Mouse (Mus musculus) liver, embryonic 16.5 days (tissue): ENCODE data around the gene Ank. TPM values are rescaled to one million over a fixed set of nuclear protein-coding genes. Genes with fewer than 3 reads are reported as not detected.
A peak's percentile ranks its signal among the peaks of the same experiment; 100 is the strongest.
"Not testable (repeated sequence)": the region's sequence is repeated elsewhere in the genome, so short reads cannot be mapped to it uniquely, and the experiment has no call there.

Source experiments
- ATAC-seq: fragments of 200-750 bp; cut with Nextera tagmentation; 2 replicates; pipeline ENCODE4 v1.8.0; 2017; ENCODE audit warnings: low read depth, mild to moderate bottlenecking, moderate number of reproducible peaks, moderate library complexity
- H3K27ac ChIP-seq: fragments of 300-500 bp; sonication (generic); 2 replicates; pipeline ENCODE4 v1.5.1; 2014; ENCODE audit warnings: mild to moderate bottlenecking, low read length
- H3K27me3 ChIP-seq: fragments of 300-500 bp; sonication (generic); 2 replicates; pipeline ENCODE4 v1.6.1; 2014; ENCODE audit warnings: low read depth, low read length, mixed read lengths; ENCODE audit not compliant: control insufficient read depth, insufficient read depth
- H3K36me3 ChIP-seq: fragments of 300-500 bp; sonication (generic); 2 replicates; pipeline ENCODE4 v1.6.1; 2014; ENCODE audit warnings: mild to moderate bottlenecking; ENCODE audit not compliant: control insufficient read depth, insufficient read depth
- H3K4me1 ChIP-seq: fragments of 300-500 bp; sonication (generic); 2 replicates; pipeline ENCODE4 v1.6.1; 2014; ENCODE audit warnings: low read depth, low read length, mixed read lengths; ENCODE audit not compliant: control insufficient read depth
- H3K4me2 ChIP-seq: fragments of 300-500 bp; sonication (generic); 2 replicates; pipeline ENCODE4 v1.6.1; 2014; ENCODE audit warnings: low read depth, low read length, mixed read lengths
- H3K4me3 ChIP-seq: fragments of 300-500 bp; sonication (generic); 2 replicates; pipeline ENCODE4 v1.5.1; 2014; ENCODE audit warnings: low read depth, mild to moderate bottlenecking, low read length
- H3K9ac ChIP-seq: fragments of 300-500 bp; sonication (generic); 2 replicates; pipeline ENCODE4 v1.6.1; 2014; ENCODE audit warnings: low read depth, low read length
- H3K9me3 ChIP-seq: fragments of 300-500 bp; sonication (generic); replicated peaks from 2 replicates; pipeline ENCODE4 v1.6.1; 2016; ENCODE audit warnings: low read length; ENCODE audit not compliant: control insufficient read depth
- WGBS: fragments of 180-500 bp; shearing (Covaris S2); extraction: QIAGEN DNeasy Blood & Tissue Kit; methylation state at CpG from one replicate; pipeline ENCODE4 v1.1.7; 2014; ENCODE audit not compliant: insufficient replicate concordance; 5-methylcytosine and 5-hydroxymethylcytosine counted together
- polyA plus RNA-seq: library from polyadenylated mRNA; unstranded; fragments of >200 nt; fragmentation: Nextera tagmentation; extraction: Ambion mirVana; gene quantifications from 2 replicates; pipeline ENCODE4 v1.2.1, GENCODE M21; 2015

Ank gene
- polyA plus RNA-seq, 1 experiment from 2014 or later, result 6.6 TPM

- Histone ChIP-seq H3K4me2 (no peak overlapping the region), H3K4me3 (no peak overlapping the region), H3K27ac (no peak overlapping the region), H3K9me3 (no peaks in the 10 kb centered on the region), H3K36me3 (no peaks in the 10 kb centered on the region), H3K4me1 (no peaks in the 10 kb centered on the region), H3K27me3 (no peaks in the 10 kb centered on the region), H3K9ac (no peak overlapping the region)
- 60% methylated on average over 7 of the region's 7 CpGs for WGBS
- no peak for ATAC-seq
These were observed 25.4 kb upstream of the Ank start for GRCm38 (mm10) chr15:27441053-27441452.

GRCm38 (mm10) chr15:27441529-27441928 lies 24.9 kb upstream of the Ank start:
- ATAC-seq, result no peak
- no peak overlapping the region for H3K9ac ChIP-seq
- no peak overlapping the region for H3K27ac ChIP-seq
- no peaks in the 10 kb centered on the region for H3K9me3 ChIP-seq
- H3K36me3 ChIP-seq, result no peaks in the 10 kb centered on the region
- no peak overlapping the region for H3K4me2 ChIP-seq
- no peak overlapping the region for H3K4me3 ChIP-seq
- H3K4me1 ChIP-seq, result no peaks in the 10 kb centered on the region
- 70% methylated on average over 4 of the region's 4 CpGs for WGBS
- no peaks in the 10 kb centered on the region for H3K27me3 ChIP-seq

GRCm38 (mm10) chr15:27441951-27442350 lies 24.5 kb upstream of the Ank start:
- no peaks in the 10 kb centered on the region for H3K36me3 ChIP-seq
- no peak overlapping the region for H3K9ac ChIP-seq
- H3K4me3 ChIP-seq, result no peak overlapping the region
- no peaks in the 10 kb centered on the region for H3K9me3 ChIP-seq
- H3K4me2 ChIP-seq, result no peak overlapping the region
- H3K4me1 ChIP-seq, result no peaks in the 10 kb centered on the region
- ATAC-seq, result no peak
- 50% methylated on average over 5 of the region's 5 CpGs for WGBS
- H3K27ac ChIP-seq, result no peak overlapping the region
- H3K27me3 ChIP-seq, result no peaks in the 10 kb centered on the region

- no peaks in the 10 kb centered on the region for H3K36me3 ChIP-seq
- H3K27ac ChIP-seq, result 0 out of 2 replicates have a peak overlapping the region, but pooled peaks have one; percentile 35
- H3K9ac ChIP-seq, result no peak overlapping the region
- H3K4me1 ChIP-seq, result no peaks in the 10 kb centered on the region
- no peak overlapping the region for H3K4me3 ChIP-seq
- no peaks in the 10 kb centered on the region for H3K9me3 ChIP-seq
- 48% methylated on average over 9 of the region's 9 CpGs for WGBS
- peak; percentile 88 for ATAC-seq
- H3K27me3 ChIP-seq, result no peaks in the 10 kb centered on the region
- no peak overlapping the region for H3K4me2 ChIP-seq
These were observed 21.6 kb upstream of the Ank start for GRCm38 (mm10) chr15:27444772-27445347.

- 70% methylated on average over 5 of the region's 5 CpGs for WGBS
- H3K4me1 ChIP-seq, result no peaks in the 10 kb centered on the region
- H3K4me2 ChIP-seq, result no peak overlapping the region
- H3K36me3 ChIP-seq, result no peaks in the 10 kb centered on the region
- no peak overlapping the region for H3K4me3 ChIP-seq
- ATAC-seq, result no peak
- H3K27ac ChIP-seq, result no peak overlapping the region
- no peaks in the 10 kb centered on the region for H3K9me3 ChIP-seq
- H3K9ac ChIP-seq, result no peak overlapping the region
- H3K27me3 ChIP-seq, result no peaks in the 10 kb centered on the region
These were observed 15.8 kb upstream of the Ank start for GRCm38 (mm10) chr15:27450689-27451088.

GRCm38 (mm10) chr15:27451760-27452159 lies 14.7 kb upstream of the Ank start:
- Histone ChIP-seq H3K4me1 (no peaks in the 10 kb centered on the region), H3K36me3 (no peaks in the 10 kb centered on the region), H3K27ac (no peak overlapping the region), H3K27me3 (no peaks in the 10 kb centered on the region), H3K4me2 (no peak overlapping the region), H3K4me3 (no peak overlapping the region), H3K9ac (no peak overlapping the region), H3K9me3 (no peaks in the 10 kb centered on the region)
- peak; percentile 63 for ATAC-seq
- 34% methylated on average over 3 of the region's 3 CpGs for WGBS

GRCm38 (mm10) chr15:27452496-27452895 lies 14.0 kb upstream of the Ank start:
- WGBS, result 46% methylated on average over 9 of the region's 9 CpGs
- Histone ChIP-seq H3K4me1 (no peaks in the 10 kb centered on the region), H3K27ac (no peak overlapping the region), H3K27me3 (no peaks in the 10 kb centered on the region), H3K36me3 (no peaks in the 10 kb centered on the region), H3K9me3 (no peaks in the 10 kb centered on the region), H3K4me3 (no peak overlapping the region), H3K9ac (no peak overlapping the region), H3K4me2 (no peak overlapping the region)
- ATAC-seq, result no peak

GRCm38 (mm10) chr15:27457001-27457400 lies 9.5 kb upstream of the Ank start:
- WGBS, result 65% methylated on average over 2 of the region's 2 CpGs
- H3K27ac ChIP-seq, result no peak overlapping the region
- no peaks in the 10 kb centered on the region for H3K9me3 ChIP-seq
- no peaks in the 10 kb centered on the region for H3K27me3 ChIP-seq
- H3K36me3 ChIP-seq, result no peaks in the 10 kb centered on the region
- H3K4me3 ChIP-seq, result no peak overlapping the region
- H3K4me2 ChIP-seq, result no peak overlapping the region
- no peak for ATAC-seq
- H3K9ac ChIP-seq, result no peak overlapping the region
- no peaks in the 10 kb centered on the region for H3K4me1 ChIP-seq

GRCm38 (mm10) chr15:27459781-27460180 lies 6.7 kb upstream of the Ank start:
- H3K4me1 ChIP-seq, H3K4me2 ChIP-seq: not testable (repeated sequence)

More at GRCm38 (mm10) chr15:27459781-27460180, 6.7 kb upstream of the Ank start:
- 39% methylated on average over 14 of the region's 14 CpGs for WGBS
- not testable (repeated sequence) for H3K27ac ChIP-seq, H3K36me3 ChIP-seq, H3K9ac ChIP-seq, H3K27me3 ChIP-seq, H3K9me3 ChIP-seq, H3K4me3 ChIP-seq, ATAC-seq
